Mouse (Mus musculus): Measurements from ENCODE around the gene Bbs2. TPM values are rescaled to one million over a fixed set of nuclear protein-coding genes. Genes with fewer than 3 reads are reported as not detected.
"Not testable (repeated sequence)": the region's sequence is repeated elsewhere in the genome, so short reads cannot be mapped to it uniquely, and the experiment has no call there.

The Bbs2 gene
- 11.9 and 15.7 TPM in 2 replicates for polyA plus RNA-seq (2015; fragmentation: Nextera tagmentation; extraction: Ambion mirVana)

DNA sequence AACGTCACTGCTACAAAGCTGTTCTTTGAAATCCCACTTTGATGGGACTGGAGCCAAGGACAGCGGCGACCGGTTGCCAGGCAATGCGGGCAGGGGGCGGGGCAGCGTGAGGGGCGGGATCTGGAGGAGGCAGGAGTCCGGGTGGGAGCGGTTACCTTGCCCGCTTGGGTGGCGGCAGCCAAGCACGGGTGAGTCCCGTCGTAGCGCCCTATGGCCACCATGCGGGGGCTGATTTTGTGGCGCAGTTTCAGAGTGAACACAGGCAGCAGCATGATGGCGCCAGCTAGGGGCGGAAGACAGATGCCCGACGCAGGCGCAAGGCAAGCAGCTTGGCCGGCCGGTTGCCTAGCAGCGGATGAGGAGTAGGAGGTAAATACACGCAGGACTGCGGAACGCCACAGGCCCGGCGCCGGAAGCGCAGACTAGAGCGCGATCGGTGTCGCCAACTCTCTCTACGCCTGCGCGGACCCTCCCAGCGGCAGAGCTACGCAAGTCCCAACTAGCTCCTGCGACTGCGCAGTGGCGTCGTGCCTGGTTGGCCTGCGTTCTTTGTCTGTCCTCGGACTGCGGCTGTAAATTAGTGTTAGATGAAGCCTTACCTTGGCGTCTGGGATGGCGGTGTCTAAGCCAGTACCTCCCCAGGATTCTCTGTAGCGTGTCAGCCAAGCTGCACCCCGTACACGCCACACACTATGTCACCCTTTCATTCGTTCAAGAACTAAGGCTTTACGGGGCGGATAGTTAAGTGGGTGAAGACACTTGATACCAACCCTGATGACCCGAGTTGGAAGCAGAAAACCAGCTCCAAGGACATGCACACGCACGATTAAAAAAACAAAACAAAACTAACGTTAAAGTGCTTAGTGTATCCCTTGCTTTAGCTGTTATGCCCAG lies at the start of gene Bbs2:
Bbs2 (minus strand) TSS at position 848 of the 894 bp plus-strand sequence.
- H3K9ac ChIP-seq, result peak within 1 kb of the TSS; percentile 51
- H3K4me2 ChIP-seq, result peak within 1 kb of the TSS; percentile 67
- ATAC-seq (replicated peaks; ENCODE audit: low FRiP score), result peak; percentile 100
- H3K4me3 ChIP-seq (replicated peaks), result peak within 1 kb of the TSS; percentile 70
- H3K4me1 ChIP-seq, result peaks cover 10% of the 10 kb centered on the region
- H3K36me3 ChIP-seq, result no peaks in the 10 kb centered on the region
- H3K27ac ChIP-seq, result peak within 1 kb of the TSS; percentile 96
- H3K9me3 ChIP-seq (replicated peaks), result no peaks in the 10 kb centered on the region
- H3K27me3 ChIP-seq, result no peaks in the 10 kb centered on the region
- WGBS, result under 1% methylated on average over 61 of the region's 61 CpGs

DNA sequence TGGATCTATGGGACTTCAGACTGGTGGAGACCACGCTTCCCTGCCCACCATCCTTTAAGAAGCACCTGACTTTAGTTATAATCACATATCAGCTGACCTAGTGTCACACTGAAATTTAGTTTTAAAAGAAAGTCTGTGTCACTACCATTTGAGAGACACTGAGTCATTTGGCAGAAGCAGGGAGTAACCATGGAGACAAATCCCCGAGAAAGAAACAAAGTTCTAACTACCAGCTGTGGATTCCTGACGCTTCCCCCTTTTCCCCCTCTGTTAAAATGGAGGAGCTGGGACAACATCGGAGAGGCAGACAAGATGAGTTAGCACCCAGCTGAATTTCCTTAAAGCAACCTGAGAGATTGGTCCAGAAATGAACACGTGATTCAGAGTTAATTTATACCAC lies 49.5 kb upstream of the Bbs2 start:
- no peak overlapping the region for H3K27ac ChIP-seq
- no peak overlapping the region for H3K4me2 ChIP-seq
- H3K36me3 ChIP-seq, result no peaks in the 10 kb centered on the region
- 56% methylated on average over 5 of the region's 5 CpGs for WGBS
- H3K4me3 ChIP-seq (replicated peaks), result no peak overlapping the region
- peaks cover 11% of the 10 kb centered on the region for H3K27me3 ChIP-seq
- no peak overlapping the region for H3K9ac ChIP-seq
- ATAC-seq (replicated peaks; ENCODE audit: low FRiP score), result no peak
- H3K4me1 ChIP-seq, result peaks cover 11% of the 10 kb centered on the region
- H3K9me3 ChIP-seq (replicated peaks), result no peaks in the 10 kb centered on the region

DNA sequence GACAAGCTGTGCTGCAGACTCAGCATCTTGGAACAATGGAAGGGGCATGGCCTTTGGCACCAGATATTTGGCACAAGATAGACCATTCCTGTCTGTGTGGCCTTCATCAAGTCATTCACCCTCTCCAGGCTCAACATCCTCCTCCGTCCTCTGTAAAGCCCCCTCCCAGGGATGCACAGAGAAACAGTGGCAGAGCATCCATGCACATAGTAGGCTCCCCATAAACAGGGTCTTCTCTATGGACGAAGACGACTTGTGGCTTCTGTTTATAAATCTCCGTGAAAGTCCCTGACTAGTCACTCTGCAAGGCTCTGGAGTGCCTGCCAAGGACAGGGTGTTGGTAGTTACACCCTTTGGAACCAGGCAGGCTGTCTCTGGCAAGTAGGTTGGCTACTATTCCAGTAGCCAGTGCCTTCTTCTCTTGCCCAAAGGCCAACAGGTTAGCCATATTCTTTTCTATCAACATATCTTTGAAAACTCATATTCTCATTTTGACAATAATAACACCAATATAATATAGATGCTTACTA lies 41.6 kb upstream of the Bbs2 start:
- Histone ChIP-seq H3K4me3 (replicated peaks) (no peak overlapping the region), H3K27me3 (no peaks in the 10 kb centered on the region), H3K36me3 (no peaks in the 10 kb centered on the region), H3K4me1 (no peaks in the 10 kb centered on the region), H3K9ac (no peak overlapping the region), H3K4me2 (no peak overlapping the region), H3K27ac (no peak overlapping the region), H3K9me3 (replicated peaks) (no peaks in the 10 kb centered on the region)
- no peak for ATAC-seq (replicated peaks; ENCODE audit: low FRiP score)
- 90% methylated on average over 4 of the region's 4 CpGs for WGBS

DNA sequence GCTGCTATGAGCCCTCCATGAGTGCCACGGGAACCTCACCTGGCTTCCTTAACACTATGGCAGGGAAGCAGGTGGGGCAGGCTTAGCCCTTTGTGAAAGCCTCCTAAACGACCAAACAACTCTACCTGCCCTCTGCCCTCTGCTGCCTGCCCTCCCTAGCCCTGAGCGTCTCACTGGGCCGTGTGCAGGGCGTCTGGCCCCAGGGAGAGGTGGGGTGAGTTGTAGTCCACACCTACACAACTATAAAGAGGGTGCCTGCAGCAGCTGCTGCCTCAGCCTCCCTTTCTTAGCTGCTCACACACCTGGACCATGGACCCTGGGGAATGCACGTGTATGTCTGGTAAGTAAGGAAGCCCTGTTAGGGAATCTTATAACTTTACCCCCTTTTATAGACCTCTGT lies 38.2 kb upstream of the Bbs2 start, which contains the start of gene Mt4:
Mt4 (plus strand) TSS at position 265 of the 400 bp plus-strand sequence.
- no peak for ATAC-seq (replicated peaks; ENCODE audit: low FRiP score)
- H3K27ac ChIP-seq, result no peak within 1 kb of the TSS
- 37% methylated on average over 6 of the region's 6 CpGs for WGBS
- no peaks in the 10 kb centered on the region for H3K36me3 ChIP-seq
- H3K4me2 ChIP-seq, result no peak within 1 kb of the TSS
- H3K9me3 ChIP-seq (replicated peaks), result no peaks in the 10 kb centered on the region
- no peaks in the 10 kb centered on the region for H3K27me3 ChIP-seq
- H3K4me1 ChIP-seq, result no peaks in the 10 kb centered on the region
- H3K9ac ChIP-seq, result no peak within 1 kb of the TSS
- H3K4me3 ChIP-seq (replicated peaks), result no peak within 1 kb of the TSS

DNA sequence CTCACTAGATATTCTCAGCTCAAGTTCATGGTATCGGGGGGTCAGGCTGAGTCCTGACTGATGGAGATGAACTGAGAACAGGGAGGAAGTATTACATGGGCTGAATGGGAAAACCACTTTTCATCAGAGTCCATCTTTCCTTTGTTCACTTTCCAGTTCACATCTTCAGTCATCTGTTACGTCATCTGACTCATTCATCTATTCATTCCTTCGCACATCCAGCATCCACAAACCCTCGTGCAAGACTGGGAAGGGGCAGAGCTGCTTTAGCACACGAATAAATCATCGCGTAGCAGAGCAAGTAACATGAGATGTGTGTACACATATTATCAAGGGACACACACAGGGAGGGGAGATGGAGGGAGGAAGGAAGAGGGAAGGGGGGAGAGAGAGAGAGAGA lies 37.5 kb upstream of the Bbs2 start:
- Histone ChIP-seq H3K27ac (no peak overlapping the region), H3K27me3 (no peaks in the 10 kb centered on the region), H3K9me3 (replicated peaks) (no peaks in the 10 kb centered on the region), H3K4me1 (no peaks in the 10 kb centered on the region), H3K4me2 (no peak overlapping the region), H3K9ac (no peak overlapping the region), H3K36me3 (no peaks in the 10 kb centered on the region), H3K4me3 (replicated peaks) (no peak overlapping the region)
- WGBS, result 58% methylated on average over 7 of the region's 7 CpGs
- ATAC-seq (replicated peaks; ENCODE audit: low FRiP score), result no peak

DNA sequence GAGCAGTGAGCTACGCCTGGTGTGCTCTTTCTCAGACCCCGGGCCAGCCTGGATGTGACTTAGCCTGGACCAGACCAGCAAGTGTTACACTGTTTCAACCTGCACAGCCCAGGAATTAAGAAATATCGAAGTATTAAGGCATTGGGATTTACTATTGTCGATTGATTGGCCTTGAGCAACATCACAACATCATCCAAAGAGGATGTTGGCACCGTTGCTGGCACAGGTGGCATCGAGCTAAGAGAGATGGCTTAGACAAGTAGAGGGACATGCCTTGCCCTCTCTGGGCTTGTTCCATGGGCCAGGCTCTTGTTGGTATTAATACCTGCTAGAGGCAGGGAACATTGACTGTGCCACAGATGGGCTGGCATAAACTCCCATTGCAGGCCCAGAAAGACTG lies 36.8 kb upstream of the Bbs2 start:
- no peak overlapping the region for H3K27ac ChIP-seq
- WGBS, result 89% methylated on average over 6 of the region's 6 CpGs
- no peak overlapping the region for H3K9ac ChIP-seq
- H3K36me3 ChIP-seq, result no peaks in the 10 kb centered on the region
- H3K9me3 ChIP-seq (replicated peaks), result no peaks in the 10 kb centered on the region
- H3K27me3 ChIP-seq, result no peaks in the 10 kb centered on the region
- ATAC-seq (replicated peaks; ENCODE audit: low FRiP score), result no peak
- no peak overlapping the region for H3K4me2 ChIP-seq
- H3K4me1 ChIP-seq, result no peaks in the 10 kb centered on the region
- no peak overlapping the region for H3K4me3 ChIP-seq (replicated peaks)

DNA sequence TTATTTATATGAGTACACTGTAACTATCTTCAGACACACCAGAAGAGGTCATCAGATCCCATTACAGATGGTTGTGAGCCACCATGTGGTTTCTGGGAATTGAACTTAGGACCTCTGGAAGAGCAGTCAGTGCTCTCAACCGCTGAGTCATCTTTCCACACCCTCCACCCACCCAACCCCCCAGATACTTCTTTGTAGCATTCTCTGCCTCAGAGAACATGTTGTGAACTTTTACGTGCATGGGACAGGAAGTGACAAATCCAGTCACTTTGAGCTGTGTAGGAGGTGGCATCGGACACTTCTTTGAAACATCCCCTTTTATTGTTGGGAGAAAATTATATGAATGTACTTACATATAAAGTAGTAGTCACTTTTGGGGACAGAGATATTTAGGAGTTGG lies 35.9 kb upstream of the Bbs2 start:
- not testable (repeated sequence) for ATAC-seq (replicated peaks; ENCODE audit: low FRiP score); H3K27me3 ChIP-seq; H3K4me1 ChIP-seq; H3K36me3 ChIP-seq; H3K4me3 ChIP-seq (replicated peaks); H3K9ac ChIP-seq; H3K4me2 ChIP-seq; H3K27ac ChIP-seq; H3K9me3 ChIP-seq (replicated peaks)
- WGBS, result 40% methylated on average over 3 of the region's 3 CpGs

DNA sequence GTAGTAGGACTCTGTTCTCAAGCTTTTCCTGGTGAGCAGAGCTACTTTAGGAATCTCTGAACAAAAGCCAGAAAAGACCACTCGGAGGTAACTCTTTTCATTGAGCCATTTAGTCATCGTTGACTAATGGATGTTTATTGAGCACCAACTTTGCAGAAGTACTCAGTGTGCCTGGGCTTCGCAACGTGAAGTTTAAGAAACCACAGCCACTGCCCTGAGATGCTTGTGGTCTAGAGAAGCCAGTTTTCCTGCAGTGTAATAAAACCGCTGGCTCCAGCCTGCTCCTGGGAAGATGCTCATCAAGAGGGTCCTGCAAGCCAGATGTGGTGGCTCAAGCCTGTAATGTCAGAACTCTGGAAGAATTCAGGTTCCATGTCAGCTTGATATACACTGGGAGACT lies 33.4 kb upstream of the Bbs2 start:
- Histone ChIP-seq H3K9me3 (replicated peaks) (no peaks in the 10 kb centered on the region), H3K4me1 (no peaks in the 10 kb centered on the region), H3K9ac (no peak overlapping the region), H3K36me3 (no peaks in the 10 kb centered on the region), H3K27ac (no peak overlapping the region), H3K4me3 (replicated peaks) (no peak overlapping the region), H3K27me3 (no peaks in the 10 kb centered on the region), H3K4me2 (no peak overlapping the region)
- WGBS, result 67% methylated on average over 5 of the region's 5 CpGs
- no peak for ATAC-seq (replicated peaks; ENCODE audit: low FRiP score)

DNA sequence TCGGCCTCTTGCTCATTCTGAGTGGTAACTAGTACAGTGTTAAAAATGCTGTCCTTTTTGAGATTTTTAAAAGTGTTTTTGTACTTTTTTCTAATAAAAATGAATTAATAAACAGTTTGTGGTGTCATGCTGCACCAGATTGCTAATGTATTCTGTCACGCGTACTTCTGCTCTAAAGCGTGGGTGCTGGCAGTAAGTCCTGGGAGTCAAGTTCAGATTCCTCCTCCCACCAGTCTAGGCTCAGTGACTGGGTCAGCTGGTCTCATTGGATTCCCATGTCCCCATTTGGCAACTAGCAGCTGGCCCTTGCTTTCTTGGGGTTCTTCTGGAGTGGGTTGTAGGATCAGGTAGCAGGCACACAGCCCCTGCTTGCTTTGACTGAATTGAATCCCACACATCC lies 31.4 kb upstream of the Bbs2 start:
- no peaks in the 10 kb centered on the region for H3K9me3 ChIP-seq (replicated peaks)
- no peak overlapping the region for H3K4me2 ChIP-seq
- H3K4me1 ChIP-seq, result no peaks in the 10 kb centered on the region
- no peaks in the 10 kb centered on the region for H3K36me3 ChIP-seq
- whole genome bisulfite sequencing, result 72% methylated on average over 4 of the region's 4 CpGs
- no peaks in the 10 kb centered on the region for H3K27me3 ChIP-seq
- H3K4me3 ChIP-seq (replicated peaks), result no peak overlapping the region
- H3K27ac ChIP-seq, result no peak overlapping the region
- no peak for ATAC-seq (replicated peaks; ENCODE audit: low FRiP score)
- no peak overlapping the region for H3K9ac ChIP-seq

DNA sequence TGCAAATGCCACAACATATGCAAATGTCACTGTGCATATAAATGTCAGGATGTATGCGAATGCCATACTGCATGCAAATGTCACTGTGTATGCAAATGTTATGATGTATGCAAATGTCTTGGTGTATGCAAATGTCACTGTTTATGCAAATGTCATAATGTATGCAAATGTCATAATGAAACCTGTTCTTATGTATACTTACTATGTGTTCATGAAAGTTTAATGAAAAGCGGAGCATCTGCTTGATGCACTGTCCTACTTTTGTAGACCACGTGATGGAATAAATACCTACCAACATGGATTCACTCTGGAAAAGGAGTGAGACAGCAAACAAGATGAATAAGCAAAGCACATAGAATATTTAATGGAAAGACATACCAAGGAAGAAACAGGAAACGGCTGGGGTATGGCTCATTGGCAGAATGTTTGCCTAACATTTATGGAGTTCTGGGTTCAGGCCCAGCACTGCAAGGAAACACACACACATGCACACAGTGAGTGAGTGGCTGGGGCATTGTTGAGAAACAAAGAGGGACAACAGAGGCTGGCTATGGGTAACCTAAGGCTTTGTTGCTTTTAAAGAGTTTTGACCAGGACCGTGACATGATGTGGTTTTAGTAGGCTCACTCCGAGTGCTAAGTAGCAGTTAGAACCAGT lies 30.5 kb upstream of the Bbs2 start:
- Histone ChIP-seq H3K27me3 (no peaks in the 10 kb centered on the region), H3K4me2 (no peak overlapping the region), H3K36me3 (no peaks in the 10 kb centered on the region), H3K27ac (no peak overlapping the region), H3K9ac (no peak overlapping the region), H3K4me1 (no peaks in the 10 kb centered on the region), H3K4me3 (replicated peaks) (no peak overlapping the region), H3K9me3 (replicated peaks) (no peaks in the 10 kb centered on the region)
- 88% methylated on average over 6 of the region's 6 CpGs for WGBS
- ATAC-seq (replicated peaks; ENCODE audit: low FRiP score), result no peak

DNA sequence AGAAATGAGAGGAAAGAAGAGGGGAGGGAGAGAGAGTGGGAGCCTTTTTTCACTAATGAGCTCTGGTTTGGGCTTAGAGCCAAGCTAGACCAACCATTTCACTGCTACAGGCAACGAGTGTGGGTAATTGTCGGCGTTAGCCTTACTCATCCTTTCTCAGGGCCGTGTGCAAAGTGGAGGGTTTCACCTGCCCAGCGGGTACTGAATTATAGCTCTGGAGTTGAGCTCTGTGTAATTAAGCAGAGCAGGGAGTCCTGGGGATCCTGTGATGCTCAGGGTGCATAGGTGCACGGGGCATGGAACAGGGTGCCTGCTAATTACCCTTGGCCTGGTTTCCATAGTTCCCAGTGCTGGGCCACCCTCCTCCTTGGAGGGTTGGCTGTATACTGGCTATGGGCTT lies 29.0 kb upstream of the Bbs2 start:
- Histone ChIP-seq H3K36me3 (no peaks in the 10 kb centered on the region), H3K9ac (no peak overlapping the region), H3K27me3 (no peaks in the 10 kb centered on the region), H3K4me1 (peaks cover 11% of the 10 kb centered on the region; the same call in 1 of the 2 replicates), H3K4me3 (replicated peaks) (no peak overlapping the region), H3K27ac (no peak overlapping the region), H3K9me3 (replicated peaks) (no peaks in the 10 kb centered on the region), H3K4me2 (no peak overlapping the region)
- WGBS, result 78% methylated on average over 6 of the region's 6 CpGs
- no peak for ATAC-seq (replicated peaks; ENCODE audit: low FRiP score)

DNA sequence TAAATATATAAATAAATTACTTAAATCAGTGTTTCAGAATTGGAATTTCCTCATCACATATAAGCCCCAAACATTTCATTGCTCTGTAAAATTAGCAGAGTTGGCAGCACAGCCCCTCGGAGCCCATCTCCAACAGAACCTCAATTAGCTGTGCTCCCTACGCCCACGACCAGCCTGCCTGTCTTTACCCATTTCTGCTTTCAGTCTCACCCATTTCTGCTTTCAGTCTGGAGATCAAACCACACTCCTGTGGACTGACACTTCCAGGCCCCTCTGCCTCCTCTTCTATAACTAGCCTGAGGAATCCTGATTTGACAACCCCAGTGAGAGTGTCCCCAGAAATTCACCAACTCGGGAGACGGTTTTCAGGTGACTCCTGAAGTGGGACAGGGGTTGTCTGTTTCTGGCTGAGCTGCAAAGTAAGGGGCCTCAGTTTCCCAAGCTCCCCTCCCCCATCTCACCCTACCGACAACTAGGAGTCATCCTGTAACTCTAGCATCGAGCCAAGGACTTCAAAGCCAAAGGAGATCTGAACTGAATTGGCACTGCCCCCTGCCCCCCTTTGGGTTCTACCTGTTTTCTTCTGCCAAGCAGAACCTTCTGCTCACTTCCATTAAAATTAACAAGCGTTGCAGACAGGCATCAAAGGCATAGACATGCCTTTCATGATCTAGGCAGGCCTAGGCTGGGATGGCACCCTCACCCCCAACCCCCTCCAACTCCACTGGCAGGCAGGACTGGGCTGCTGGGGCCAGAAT lies 24.2 kb upstream of the Bbs2 start:
- no peaks in the 10 kb centered on the region for H3K27me3 ChIP-seq
- ATAC-seq (replicated peaks; ENCODE audit: low FRiP score), result peak; percentile 53; the same call in 1 of the 2 replicates
- H3K9ac ChIP-seq, result no peak overlapping the region
- 26% methylated on average over 8 of the region's 8 CpGs for WGBS
- H3K27ac ChIP-seq, result no peak overlapping the region
- H3K4me3 ChIP-seq (replicated peaks), result no peak overlapping the region
- H3K4me2 ChIP-seq, result no peak overlapping the region
- no peaks in the 10 kb centered on the region for H3K9me3 ChIP-seq (replicated peaks)
- H3K4me1 ChIP-seq, result peaks cover 22% of the 10 kb centered on the region
- H3K36me3 ChIP-seq, result no peaks in the 10 kb centered on the region
